Mouse (Mus musculus): ENCODE data around the gene Itprip.

Itprip gene

DNA sequence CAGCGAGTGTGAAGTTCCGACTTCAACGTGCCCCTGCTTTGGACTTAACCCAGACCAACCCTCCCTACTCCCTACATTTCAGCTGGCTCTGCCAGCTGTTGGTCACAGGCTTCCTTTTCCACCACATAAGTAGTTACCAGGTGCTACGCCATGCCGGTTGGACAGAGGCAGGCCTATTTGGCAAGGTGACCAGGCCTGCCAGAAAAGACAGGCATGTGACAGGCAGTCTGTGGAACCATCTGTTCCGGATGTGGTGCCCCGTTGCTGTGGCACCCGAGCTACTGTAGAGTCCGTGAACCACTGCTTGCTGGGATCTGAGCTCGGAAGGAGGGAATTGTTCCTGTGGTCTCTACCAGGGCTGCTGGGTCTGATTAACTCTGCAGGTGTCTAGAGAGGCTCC is 31.7 kb downstream of the Itprip start:
- DNase-seq (ENCODE audit: extremely low read depth, insufficient read length, low spot score): peak; percentile 69

- DNase-seq (ENCODE audit: extremely low read depth, insufficient read length, low spot score): peak; percentile 81
Measured at GRCm38 (mm10) chr19:47886617-47887016, 32.5 kb downstream of the Itprip start.

GRCm38 (mm10) chr19:47885886-47886285 is 33.2 kb downstream of the Itprip start:
- DNase-seq (ENCODE audit: extremely low read depth, insufficient read length, low spot score): no peak

DNA sequence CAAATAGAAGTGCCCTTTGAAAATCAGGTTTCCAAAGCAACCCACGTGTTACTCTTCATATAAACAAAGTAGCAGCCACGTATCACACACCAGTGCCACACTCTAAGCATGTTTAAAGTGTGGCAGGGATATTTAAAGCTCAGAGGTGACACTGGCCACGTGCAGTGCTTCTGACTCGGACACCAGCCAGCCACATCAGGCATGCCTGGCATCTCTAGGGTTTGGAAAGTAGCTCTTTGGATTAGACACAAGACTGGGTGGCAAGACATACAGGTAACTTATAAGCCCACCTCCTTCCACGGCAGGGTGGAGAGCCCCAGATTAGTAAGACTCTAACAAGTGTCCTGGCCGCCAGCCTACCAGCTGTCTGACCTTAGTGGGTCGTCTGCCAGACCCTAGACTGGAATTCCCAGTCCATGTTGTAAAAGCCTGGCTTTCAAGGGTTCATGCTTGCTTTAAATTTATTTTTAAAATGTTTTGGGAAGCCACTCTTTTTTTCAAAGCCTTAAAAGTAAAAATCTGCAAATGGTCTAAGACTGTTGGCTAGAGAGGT is 33.8 kb downstream of the Itprip start:
- no peak for DNase-seq (ENCODE audit: extremely low read depth, insufficient read length, low spot score)

DNA sequence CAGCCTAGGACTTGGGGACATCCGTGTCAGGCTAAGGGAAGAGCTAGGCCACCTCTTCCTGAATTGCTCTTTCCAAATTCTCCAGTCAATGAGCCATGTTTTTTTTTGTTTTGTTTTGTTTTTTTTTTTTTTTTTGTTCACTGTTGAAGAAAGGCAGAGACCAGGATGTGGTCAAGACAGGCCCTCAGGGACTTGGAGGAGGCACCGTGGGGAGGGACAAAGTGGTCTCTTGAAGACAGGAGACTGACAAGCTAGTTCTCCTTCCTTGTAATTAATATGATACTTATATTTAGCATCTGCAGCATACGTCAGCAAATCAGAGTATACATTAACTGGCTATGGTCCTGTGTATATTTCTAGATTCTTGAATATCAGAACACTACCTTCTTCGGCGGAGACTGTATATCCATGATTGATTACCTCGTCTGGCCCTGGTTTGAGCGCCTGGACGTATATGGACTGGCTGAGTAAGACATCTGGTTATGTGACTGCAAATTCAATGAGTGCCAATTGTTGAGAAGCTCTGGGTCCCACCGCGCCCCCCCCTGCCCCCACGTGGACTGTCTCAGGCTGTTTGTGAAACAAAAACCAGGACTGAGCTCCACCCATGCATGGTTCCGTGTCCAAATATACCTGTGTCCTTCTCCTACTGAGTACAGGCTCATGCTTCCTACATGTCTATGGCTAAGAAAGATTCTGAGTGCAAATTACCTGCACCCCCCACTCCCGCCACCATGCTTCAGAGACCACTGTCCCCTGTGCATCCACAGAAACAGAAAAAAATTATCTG is 34.6 kb downstream of the Itprip start:
- peak; percentile 44 for DNase-seq (ENCODE audit: extremely low read depth, insufficient read length, low spot score)

DNA sequence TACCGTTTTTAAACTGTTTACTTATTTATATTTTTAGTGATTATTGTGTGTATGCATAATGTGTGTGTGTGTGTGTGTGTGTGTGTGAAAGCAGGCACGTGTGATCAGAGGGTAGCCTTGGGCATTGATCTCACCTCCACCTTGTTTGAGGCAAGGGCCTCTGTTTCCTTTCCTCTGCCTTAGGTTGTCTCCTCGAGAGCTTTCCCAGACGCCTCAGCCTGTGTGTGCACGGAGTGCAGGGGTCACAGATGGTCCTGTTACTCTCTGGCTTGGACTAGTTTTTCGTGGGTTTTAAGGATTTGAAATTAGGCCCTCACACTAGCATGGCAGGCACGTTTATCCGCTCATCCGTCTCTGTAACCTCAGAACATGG is 36.2 kb downstream of the Itprip start:
- no peak for DNase-seq (ENCODE audit: extremely low read depth, insufficient read length, low spot score)

GRCm38 (mm10) chr19:47882151-47882881 is 36.8 kb downstream of the Itprip start:
- peak; percentile 60 for DNase-seq (ENCODE audit: extremely low read depth, insufficient read length, low spot score)

DNA sequence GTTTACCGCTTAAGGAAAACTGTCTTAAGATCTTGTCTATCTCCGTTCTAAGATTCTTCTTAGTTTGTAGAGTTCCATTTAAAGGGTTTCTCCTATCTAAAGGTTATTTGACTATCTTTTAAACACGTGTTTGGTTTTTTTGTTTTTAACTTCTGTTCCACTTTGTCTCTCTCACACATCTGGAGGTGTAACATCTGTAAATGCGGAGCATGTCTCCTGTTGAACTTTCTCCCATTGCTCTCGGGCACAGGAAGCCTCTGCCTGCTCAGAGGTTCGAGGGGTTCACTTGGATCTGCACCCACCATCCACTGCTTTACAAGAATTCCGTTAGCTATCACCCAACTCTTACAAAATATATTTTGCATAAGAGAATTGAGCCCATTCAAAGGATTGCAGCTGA is 37.6 kb downstream of the Itprip start:
- no peak for DNase-seq (ENCODE audit: extremely low read depth, insufficient read length, low spot score)

DNA sequence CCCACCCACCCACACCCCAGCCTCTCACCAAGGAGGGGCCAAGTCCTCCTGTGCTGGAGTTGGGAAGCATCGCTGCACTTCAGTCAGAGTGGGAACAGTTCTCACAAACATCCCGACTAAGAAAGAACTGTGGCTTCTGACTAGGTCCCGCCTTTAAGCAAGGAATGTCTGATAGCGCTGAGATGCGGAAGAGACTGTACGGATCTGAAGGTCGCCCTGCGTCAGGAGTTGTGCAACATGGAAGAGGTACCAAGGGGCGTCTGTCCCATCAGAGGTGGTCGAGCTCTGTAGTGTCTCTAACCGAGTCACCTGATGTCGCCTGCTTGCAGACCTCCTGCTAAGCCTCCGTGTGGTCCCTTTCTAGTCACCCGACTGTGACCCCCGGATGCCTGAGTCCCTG is 42.8 kb downstream of the Itprip start:
- no peak for DNase-seq (ENCODE audit: extremely low read depth, insufficient read length, low spot score)

- DNase-seq (ENCODE audit: extremely low read depth, insufficient read length, low spot score): no peak
Measured at GRCm38 (mm10) chr19:47871515-47871914, 47.6 kb downstream of the Itprip start.

- DNase-seq (ENCODE audit: extremely low read depth, insufficient read length, low spot score): peak; percentile 52
Measured at GRCm38 (mm10) chr19:47870102-47870666, 48.9 kb downstream of the Itprip start.

- DNase-seq (ENCODE audit: extremely low read depth, insufficient read length, low spot score): no peak
Measured at GRCm38 (mm10) chr19:47869516-47869915, 49.6 kb downstream of the Itprip start.

- DNase-seq (ENCODE audit: extremely low read depth, insufficient read length, low spot score): no peak
Measured at GRCm38 (mm10) chr19:47868951-47869350, 50.1 kb downstream of the Itprip start.

- no peak for DNase-seq (ENCODE audit: extremely low read depth, insufficient read length, low spot score)
Measured at GRCm38 (mm10) chr19:47867628-47868175, 51.4 kb downstream of the Itprip start.

DNA sequence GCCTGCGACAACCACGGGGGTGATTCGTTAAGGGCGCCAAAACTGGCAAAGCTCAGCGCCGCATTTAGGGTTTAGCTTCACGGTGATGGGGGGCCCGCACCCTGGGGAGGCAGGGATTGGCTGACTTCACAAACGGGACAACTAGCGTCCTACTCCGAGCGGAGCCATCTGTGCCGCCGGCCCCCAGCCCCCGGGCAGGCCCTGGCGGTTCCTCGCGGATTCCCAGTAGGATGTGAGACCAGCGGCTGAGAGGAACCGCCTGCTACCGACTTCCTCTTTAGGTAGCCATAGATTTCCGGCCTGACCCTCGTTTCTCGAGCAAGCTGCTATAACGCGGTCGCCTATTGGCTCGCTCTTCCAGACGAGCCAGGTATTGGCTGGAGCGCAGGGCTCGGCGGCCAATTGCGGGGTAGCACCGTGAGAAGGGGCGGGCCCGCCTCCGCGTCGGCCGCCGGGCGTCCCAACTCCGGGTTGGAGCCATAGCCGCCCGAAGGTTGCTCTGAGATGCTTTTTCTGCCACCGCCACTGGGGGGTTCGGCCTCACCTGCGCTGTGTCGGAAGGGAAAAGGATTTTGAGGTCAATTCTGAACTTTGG is 53.6 kb downstream of the Itprip start, which contains the start of gene Gsto2:
Gene Gsto2 (plus strand): TSS at position 182 of the 595 bp plus-strand sequence.
- DNase-seq (ENCODE audit: extremely low read depth, insufficient read length, low spot score): peak; percentile 92

- DNase-seq (ENCODE audit: extremely low read depth, insufficient read length, low spot score): no peak
Measured at GRCm38 (mm10) chr19:47864721-47865120, 54.4 kb downstream of the Itprip start.

DNA sequence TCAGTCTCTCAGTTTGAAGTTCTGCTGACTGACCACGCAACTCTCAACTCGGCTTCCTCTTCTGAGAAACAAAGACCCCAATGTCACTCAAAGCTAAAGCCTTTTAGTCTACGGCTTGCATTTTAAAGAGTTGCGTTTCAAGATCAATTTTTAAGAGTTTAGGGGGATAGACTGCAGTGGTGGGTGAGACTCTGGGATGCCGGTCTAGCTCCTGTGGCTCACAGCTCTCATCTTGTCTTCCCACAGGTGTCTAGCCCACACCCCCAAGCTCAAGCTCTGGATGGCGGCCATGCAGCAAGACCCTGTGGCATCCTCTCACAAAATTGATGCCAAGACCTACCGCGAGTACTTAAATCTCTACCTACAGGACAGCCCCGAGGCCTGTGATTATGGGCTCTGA is 55.0 kb downstream of the Itprip start:
- DNase-seq (ENCODE audit: extremely low read depth, insufficient read length, low spot score): no peak

GRCm38 (mm10) chr19:47862581-47862980 is 56.5 kb downstream of the Itprip start:
- DNase-seq (ENCODE audit: extremely low read depth, insufficient read length, low spot score): no peak

DNA sequence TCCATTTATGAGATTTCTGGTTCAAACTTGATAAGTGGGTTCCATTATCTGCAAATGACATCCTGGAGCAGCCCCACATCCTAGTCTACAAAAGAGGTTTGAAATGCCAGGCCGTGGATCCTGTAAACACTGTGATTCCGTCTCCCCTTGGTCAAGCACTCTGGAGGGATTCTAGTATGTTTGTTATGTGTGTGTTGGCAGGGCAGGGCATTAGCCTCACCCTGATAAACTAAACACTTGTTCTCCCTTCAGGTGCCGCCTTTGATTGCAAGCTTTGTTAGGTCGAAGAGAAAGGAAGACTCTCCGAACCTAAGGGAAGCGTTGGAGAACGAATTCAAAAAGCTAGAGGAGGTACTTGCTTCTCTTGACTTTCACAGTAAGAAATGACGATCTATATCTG is 59.9 kb downstream of the Itprip start:
- DNase-seq (ENCODE audit: extremely low read depth, insufficient read length, low spot score): no peak
